Mouse (Mus musculus): ENCODE measurements around the gene Ica1.

Ica1 gene

DNA sequence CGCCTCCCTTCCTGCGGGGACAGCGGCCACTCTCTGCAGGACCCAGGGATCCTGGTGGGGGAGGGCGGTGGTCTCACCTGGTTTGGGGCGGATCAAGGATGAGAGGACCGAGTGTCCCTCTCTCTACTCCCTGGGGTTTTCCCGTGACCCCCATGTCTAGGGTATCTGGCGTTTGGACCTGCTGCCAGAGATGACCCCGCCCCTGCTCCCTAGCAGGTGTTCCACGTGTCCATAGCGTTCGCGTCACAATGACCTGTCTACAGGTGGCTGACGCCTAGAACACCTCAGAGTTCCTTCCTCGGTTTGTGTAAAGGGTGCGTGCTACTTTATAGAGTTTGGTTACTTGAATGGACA, at the start of gene Ica1:
Gene Ica1, minus strand, starts transcription at position 193 of the 354 bp plus-strand sequence.
- in situ Hi-C loops (cut with MboI, MseI): loop anchor here (5.0 kb wide), 1 partner anchor 71 kb away; no protein-coding TSS in a partner anchor

DNA sequence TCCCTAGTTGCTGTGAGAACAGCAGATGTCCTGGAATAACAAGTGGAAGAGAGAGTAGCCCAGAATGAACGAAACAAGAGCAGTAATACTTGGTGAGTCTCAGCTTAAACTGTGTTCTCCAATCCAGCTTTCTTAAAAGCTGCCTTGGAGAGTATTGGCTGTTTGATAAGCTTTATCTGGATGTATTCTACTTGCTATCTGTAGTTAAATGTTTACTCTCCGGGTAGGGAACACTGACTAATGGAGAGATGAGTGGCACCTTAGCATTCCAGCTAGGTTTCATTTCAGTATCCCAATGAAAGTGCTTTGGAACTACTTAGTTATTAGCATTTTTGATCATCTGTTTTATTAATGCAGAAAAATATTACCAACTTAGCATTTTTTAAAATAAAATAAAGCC, 41.6 kb upstream of the Ica1 start:
- in situ Hi-C loops (cut with MboI, MseI): no loop called here

DNA sequence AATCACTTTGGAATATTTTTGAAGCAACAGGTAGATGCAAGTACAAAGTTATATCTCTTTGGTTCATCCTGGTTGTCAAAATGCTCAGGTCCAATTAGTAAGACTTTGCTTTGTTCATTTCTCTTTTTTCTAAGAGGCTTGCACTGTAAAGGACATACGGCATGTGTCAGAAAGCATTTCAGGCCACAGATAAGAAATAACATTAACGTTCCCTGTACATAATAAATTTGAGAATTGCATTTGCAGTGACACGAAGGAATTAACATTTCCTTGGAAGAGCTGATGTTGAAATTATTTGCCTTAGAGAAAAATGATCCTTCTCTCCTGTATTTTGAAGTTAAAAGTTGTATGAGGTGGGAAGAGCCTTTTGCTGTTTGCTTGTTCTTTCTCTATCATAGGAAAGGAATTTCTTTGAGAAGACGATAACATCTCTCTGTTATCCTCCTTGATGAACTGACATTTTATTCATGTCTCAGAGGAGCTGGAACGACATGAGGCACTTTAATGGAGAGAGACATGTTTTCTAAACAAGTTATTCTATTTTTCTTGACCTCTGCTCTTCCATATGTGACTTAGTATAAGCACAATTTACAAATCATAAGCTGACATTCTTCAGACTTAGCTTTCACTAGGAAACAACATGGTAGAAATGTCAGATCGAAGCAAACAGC, 36.2 kb upstream of the Ica1 start:
- in situ Hi-C loops (cut with MboI, MseI): no loop called here

DNA sequence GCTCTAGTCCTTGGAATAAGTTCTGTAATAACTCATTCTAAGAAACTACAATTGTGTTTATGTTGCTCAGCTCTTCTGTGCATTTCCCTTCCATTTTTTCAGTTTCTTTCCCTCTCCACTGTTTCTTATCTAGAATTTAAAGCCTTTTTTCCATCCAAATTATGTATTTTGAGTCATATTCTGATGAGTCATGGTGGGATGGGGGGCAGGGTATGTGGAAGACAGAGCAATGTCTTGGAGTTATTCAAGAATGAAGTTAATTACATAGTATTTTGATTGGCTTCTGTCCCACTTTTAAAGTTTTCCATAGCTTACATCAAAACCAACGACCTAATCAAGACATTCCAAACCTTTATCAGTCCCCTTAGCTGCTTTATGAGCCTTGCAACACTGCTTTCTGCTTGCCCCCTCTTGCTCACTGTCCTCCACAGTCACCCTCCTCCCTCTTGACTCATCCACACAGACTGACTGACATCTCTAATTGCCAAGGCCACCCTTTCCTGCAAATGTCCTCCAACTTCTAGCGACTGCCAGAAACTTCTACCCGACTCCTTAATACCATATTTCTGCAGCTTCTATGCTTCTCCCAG, 24.4 kb upstream of the Ica1 start:
- in situ Hi-C loops (cut with MboI, MseI): no loop called here

DNA sequence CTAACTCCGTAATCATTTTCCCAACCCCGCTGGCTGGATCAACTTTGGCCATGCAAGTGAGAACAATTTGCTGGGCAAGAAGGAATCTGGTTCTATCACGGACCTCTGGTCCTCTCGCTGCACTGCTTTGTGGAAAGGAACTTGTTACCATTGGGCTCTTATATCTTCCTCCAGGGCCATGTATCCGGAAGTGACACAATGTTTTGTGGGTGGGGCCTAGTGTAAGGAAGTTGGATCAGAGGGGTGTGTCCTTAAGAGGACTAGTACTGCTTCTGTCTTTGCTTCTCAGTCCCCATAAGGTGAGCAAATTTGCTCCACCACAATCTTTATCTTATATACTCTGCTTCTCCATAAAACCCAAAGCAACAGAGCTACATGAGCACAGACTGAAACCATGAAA, 14.1 kb upstream of the Ica1 start:
- in situ Hi-C loops (cut with MboI, MseI): no loop called here

DNA sequence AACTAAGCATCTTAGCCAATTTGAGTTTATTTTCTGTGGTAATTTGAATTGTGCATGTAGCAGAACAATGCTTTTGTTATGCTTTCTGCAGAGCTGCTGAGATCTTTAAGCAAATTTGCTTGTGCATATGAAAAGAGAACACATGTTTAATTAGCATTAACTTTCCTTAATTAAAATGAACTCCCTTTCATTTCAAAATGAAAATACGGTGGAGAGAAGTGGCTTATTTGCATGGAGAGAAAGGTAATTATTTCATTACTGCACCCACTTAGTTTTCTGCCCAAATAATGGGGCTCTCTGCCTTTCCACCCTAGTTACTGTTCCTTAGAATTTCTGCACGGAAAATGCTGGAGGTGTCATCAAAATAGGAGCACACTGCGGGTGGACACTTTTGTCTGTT, 13.5 kb upstream of the Ica1 start:
- in situ Hi-C loops (cut with MboI, MseI): no loop called here

DNA sequence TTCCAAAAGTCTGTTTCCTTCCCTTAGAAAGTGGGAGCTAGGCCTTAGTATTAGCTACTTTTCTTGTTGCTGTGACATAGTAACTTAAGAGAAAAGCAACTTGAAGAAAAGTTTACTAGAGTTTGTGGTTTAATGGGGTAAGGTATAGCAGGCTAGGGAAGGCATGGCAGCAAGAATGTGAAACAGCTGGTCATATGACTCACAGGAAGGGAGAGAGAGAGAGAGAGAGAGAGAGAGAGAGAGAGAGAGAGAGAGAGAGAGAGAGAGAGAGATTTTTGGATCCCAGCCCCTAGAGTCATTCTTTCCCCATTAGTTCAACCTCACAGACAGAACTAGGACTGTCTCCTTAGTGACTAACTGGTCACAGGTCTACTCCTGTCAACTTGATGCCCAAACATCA, 2.3 kb upstream of the Ica1 start:
- in situ Hi-C loops (cut with MboI, MseI): no loop called here

DNA sequence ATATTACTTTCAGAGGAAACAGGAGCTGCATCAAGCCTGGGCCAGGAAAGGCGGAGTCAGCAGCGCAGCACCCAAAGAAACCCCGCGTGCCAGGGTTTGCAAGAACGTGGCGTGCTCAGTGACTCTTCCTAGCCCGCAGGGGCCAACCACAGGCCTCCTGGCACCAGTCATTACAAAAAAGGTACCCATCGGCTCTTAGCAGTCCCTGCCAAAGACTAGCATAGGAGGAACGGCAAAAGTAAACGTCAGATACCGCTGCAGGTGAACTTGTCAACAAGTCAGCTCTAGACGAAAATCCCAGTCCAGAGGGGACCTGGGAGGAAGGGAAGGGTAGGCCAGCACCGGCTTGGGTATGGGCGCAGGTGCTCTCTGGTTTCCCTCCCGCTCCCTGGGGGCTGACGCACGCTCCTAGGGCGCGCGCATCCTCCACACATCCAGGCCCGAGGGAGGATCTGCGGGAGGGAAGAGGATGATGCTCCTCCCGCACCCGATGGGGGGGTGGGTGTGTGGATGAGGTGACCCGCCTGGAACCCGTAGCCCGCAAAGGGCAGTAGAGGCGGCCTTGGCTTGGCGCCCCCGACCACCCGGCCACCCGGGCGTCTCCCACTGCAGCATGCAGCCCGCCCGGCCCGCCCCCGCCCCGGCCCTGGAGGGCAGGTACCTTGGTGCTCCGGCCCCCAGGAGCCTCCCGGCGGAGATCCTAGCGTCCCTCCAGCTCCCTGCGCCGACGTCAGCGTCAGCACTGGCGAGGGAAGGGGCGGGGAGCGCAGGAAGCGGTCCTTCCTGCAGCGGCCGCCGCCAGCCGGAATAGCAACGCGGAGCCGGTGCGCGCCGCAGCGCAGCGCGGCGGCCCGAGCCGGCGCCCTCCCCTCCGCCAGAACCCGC, 635 bp downstream of the Ica1 start:
- in situ Hi-C loops (cut with MboI, MseI): loop anchor here (5.0 kb wide), 1 partner anchor 70 kb away; no protein-coding TSS in a partner anchor

DNA sequence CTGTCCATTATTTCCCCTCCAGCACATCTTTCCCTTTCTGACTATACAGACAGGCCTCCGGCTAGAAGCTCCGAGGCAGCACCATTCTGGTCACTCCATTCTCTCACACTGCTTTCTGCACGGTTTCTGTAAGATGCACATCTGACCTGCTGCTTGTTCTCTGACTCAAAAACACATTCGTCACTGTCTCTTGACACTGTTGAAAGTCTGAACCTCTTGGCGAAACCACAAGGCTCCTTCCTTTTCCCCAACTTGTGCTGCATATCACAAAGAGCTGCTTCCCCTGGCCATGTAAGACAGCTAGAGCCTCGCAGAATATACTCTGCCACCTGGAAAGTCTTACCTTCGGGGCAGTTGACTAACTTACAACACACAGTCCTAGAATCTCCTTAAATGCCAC, 6.7 kb downstream of the Ica1 start:
- in situ Hi-C loops (cut with MboI, MseI): no loop called here

DNA sequence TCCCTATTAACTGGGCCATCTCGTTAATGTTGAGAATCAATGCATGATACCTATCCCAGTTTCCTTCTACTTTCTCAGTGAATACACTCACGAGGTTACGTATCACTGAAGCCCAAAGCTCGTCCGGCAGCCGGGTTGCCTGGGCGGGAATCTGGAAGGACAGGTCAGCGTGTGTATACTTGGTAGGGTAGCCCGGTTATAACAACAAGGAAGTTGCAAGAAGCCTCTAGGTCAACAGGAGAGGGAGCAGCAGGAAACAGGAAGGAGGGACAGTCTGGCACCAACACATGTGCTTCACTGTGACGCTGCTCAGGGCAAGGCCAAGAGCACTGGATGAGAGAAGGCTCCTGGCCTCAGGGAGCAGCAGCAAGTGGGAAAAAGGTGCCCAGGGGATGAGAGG, 7.9 kb downstream of the Ica1 start:
- in situ Hi-C loops (cut with MboI, MseI): no loop called here

DNA sequence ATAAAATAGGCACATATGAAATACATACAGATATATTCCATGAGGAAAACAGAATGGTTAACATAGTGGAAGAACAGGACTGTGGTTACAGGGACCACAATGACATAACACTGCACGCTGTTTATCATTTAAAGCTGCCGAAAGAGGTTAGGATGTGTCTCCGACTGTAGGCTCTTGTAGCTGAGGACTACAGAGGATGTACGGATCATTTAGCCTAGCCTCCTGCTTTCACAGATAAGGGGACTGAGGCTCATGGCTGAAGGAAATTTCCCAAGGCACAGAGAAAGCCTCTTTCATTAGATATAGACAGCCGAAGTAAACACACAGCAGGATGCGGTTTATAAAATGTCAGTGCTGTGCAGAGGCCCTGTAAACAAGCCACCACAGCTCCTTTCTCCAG, 8.5 kb downstream of the Ica1 start:
- in situ Hi-C loops (cut with MboI, MseI): no loop called here

DNA sequence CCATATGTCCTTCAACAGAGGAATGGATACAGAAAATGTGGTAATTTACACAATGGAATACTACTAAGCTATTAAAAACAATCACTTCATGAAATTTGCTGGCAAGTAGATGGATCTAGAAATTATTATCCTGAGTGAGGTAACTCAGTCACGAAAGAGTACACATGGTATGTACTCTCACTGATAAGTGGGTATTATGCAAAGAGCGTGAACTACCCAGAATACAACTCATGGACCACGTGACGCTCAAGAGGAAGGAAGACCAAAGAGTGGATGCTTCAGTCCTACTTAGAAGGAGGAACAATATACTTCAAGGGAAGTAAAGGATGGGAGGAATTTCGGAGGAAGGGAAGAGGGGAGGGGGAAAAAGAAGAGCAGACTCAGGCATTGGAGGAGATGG, 11.6 kb downstream of the Ica1 start:
- in situ Hi-C loops (cut with MboI, MseI): no loop called here

DNA sequence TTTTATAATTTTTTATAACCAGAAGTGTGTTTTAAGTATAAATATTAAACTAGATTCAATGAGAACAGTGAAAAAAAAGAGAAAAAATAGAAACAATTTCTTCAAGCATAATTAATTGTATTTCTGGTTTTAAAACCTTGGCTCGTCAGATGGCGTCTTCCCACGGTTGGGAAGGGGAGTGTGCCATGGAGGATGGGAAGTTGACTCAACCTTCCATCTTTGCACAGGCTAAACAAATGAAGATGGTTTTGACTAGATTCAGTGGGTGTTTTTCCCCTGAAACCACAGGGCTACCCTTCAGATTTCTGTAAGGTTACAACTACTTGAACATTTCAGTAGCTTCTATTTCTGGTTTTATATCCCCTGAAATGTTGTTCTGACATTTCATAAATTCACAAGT, 12.5 kb downstream of the Ica1 start:
- in situ Hi-C loops (cut with MboI, MseI): no loop called here

DNA sequence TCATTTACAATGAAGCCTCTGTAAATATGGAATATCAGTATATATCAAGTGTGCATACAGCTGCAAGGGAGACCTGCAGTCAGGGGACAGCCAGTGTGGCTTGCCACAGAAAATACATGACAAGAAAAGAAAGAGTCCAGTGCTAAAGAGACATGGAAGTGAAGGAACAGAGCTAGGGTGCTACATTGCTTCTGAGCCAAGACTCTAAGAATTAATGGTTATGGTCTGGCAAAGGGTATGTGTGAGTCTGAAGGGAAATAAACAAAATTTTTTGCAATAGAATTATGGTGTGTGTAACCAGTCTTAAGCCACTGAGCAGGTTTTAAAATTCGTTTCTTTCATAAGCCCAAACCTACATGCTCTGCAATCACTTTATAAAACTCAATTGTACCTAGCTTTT, 13.2 kb downstream of the Ica1 start:
- in situ Hi-C loops (cut with MboI, MseI): no loop called here

DNA sequence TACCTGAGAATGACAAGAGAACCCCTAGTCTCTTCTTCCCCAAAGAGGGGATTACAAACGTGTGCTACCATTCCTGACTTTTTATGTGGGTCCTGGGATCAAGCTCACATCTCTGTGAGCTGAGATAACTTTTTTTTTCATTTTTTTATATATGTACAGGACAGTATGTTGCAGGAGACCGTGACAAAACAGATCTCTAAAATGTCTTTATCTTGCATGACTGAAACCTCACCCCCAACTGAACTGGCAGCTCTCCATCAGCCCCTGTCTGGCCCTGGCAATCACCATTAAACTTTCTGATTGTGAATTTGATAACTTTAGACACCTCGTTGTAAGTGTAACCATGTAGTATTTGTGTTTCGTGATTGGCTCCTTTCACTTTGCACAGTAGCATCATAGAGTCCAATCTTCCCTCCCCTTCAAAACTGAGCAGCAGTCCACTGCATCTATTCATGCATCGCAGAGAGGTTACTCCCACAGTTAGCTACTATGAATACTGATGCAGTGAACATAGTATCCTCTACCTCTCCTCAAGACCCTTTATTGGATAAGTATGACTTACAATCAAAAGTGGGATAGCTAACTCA, 17.5 kb downstream of the Ica1 start:
- in situ Hi-C loops (cut with MboI, MseI): no loop called here

DNA sequence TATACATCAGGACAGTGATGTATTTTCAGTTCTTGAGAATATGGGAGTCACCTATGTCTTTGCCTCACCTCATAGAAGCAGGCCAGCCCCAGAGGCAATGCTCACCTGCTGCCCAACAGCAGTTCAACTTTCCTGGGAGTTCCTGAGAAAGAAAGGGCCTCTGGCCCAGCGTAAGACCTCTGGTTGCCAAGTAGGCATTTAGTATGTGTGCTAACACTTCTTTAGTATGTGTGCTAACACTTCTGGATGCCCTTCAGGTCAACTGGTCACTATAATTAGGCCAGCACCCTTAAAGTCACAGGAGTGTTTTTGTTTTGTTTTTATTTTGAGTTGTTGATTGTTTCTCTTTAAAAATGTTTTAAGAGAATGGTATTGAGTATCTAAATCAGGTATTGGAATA, 18.4 kb downstream of the Ica1 start:
- in situ Hi-C loops (cut with MboI, MseI): no loop called here

DNA sequence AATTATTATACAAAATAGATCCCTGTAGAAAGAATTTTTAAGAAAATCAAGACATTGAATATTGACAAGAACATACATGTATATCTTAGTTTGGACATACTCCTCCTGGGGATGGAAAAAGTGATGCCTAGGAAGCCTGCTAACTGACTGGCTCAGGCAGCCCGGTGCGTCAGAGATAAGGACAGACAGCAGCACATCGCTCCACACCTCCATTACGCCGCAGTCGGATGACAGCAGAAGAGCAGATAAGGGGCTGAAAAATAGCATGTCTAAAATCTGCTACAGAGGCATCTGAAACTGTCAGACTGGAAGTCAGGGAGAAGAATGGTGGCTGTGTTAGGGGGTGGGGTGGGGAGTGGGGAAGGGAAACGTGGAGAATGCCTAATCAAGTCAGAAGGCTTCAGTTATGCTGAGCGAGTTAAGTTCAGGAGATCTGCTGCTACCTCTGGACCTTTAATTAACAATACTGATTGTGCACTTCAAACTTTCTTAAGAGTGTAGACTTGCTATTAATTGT, 22.5 kb downstream of the Ica1 start:
- in situ Hi-C loops (cut with MboI, MseI): no loop called here

DNA sequence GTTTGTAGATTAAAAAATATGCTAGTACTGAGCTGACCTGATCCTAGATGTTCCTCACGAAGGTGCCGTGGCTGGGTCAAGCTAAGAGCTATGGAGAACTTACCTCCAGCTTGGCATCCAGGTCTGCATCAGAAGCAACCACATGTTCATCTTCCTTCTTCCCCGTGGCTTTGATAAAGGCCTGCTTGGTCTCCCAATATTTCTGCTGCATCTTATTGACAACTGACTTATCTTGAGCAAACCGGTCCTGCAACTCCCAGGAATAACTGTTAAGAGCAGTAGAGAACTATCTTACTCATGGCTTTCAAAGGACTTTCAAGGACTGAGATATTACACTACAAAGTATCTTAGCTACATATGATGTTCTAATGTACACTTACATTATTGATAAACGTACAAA, 23.8 kb downstream of the Ica1 start:
- in situ Hi-C loops (cut with MboI, MseI): loop anchor here (5.0 kb wide), 1 partner anchor 67 kb away; no protein-coding TSS in a partner anchor

DNA sequence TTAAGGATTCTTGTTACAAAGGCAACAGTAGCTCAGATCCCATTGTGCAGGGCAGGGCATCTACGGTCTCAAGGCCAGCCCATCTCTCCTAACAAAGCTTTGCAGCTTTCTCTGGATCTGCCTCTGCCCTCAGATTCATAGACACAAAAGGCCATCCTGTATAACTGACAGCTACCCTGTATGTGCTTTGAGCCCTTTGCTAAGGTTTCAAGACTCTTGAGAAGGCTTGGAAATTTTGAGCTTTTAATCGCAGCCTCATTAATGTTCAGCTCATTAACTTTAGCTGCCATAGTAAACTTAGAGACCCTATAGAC, 24.6 kb downstream of the Ica1 start:
- in situ Hi-C loops (cut with MboI, MseI): loop anchor here (5.0 kb wide), 1 partner anchor 66 kb away; no protein-coding TSS in a partner anchor

DNA sequence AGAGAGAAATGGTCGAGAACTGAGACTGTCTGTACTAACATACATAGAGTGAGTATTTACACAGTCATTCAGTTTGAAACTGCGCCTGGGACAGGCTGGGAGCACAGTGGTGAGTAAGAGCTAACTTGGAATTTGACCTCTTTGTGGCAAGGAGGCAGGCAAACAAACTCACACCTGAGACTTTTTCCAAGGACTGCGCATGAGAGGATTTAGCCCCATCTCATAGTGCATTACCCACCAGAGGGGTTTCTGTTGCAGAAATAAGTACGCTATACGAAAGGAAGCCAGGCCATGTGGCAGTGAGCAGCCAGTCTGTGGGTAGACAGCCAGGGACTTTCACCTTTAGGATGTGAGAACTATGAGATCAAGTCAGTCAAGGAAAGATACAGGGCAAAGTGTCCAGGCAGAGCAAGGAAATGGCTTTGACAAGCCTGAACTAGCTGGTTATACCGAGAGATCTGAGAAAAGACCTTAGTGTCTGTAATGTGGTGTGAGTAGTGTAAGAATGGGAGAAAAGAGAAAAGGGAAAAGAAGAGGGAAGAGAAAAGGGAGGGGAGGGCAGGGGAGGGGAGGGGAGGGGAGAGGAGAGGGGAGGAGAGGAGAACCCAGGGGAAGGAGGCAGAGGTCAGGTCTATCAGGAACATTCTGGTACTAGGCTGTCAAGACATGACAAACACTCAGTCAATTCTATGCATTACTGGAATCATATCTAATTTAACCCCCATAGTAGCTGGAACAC, 25.1 kb downstream of the Ica1 start:
- in situ Hi-C loops (cut with MboI, MseI): loop anchor here (5.0 kb wide), 1 partner anchor 66 kb away; no protein-coding TSS in a partner anchor

DNA sequence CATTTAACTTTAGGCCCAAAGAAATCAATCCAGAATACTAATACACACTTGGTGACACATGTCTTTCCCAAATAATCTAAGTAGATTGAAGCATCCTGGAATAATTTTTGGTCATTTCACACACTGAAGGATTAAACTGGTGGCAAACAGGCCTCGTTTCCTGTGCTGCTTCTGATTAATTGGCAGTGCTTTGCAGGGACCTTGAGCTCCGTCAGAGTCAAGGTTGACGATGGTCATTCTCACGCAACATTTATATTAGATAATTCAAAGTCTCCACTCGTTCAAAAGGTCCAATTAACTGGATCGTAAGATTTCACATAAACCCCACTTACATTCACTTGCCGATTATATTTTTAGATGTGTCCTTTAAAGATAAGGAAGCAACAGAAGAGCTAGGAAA, 33.4 kb downstream of the Ica1 start:
- in situ Hi-C loops (cut with MboI, MseI): no loop called here
